Mouse (Mus musculus): ENCODE results near the gene Trp63.

DNA sequence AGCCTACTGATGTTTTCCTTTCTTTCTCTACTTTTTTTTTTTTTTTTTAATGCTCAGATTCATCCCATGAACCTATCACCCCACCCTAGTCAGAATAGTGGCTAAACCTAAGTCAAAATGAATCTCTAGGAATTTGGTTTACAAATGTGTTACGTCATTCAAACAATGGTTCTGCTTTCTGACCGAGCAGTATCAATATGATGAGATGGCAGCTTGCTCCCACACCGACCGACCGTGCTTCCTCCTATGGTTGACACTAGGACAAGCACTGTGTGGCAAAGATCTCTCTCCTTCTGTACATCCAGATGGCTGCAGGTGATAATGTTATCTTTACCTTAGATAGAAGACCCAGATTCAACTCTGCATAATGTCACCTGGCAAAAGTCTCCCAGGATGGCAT is 163.0 kb downstream of the Trp63 start:
- TF ChIP-seq CTCF (IDR thresholded peaks at IDR 0.05; ENCODE audit: low read depth) (no peak), EP300 (IDR thresholded peaks at IDR 0.05; ENCODE audit: low read depth) (no peak)
